Mouse (Mus musculus) adrenal gland, adult 18-20 months (tissue): ENCODE results near the gene P2ry1. TPM values are rescaled to one million over a fixed set of nuclear protein-coding genes. Genes with fewer than 3 reads are reported as not detected.

Source experiments
- DNase-seq, 2 experiments: peaks; one replicate each; pipeline ENCODE4 v3.0.0; 2021 to 2022; ENCODE audit warnings: low spot score in 2 of 2
- long read RNA-seq, 2 experiments: library from polyadenylated mRNA; stranded (forward); transcript quantifications; one replicate each; pipeline ENCODE4 v2.0.0; 2021
- total RNA-seq, 2 experiments: library from RNA; stranded (reverse); gene quantifications; 1 replicate in 1 of 2; 2 replicates in 1 of 2; pipeline ENCODE4 v1.2.3; 2021

P2ry1 gene
- total RNA-seq: 1 to 10 TPM; 2.0 to 3.9 TPM
- long read RNA-seq, experiment 1, partial matches to known transcripts: 0 of 6 reads
- long read RNA-seq, experiment 1, other reads (novel, unspliced or antisense): 0 of 6 reads
- long read RNA-seq, experiment 2, partial matches to known transcripts: 0 of 6 reads
- long read RNA-seq, experiment 2, other reads (novel, unspliced or antisense): 0 of 6 reads

GRCm38 (mm10) chr3:61002587-61003501 is at the start of gene P2ry1:
P2ry1 (plus strand) TSS chr3:61002795.
- DNase-seq: peak; percentile 59 to 64

GRCm38 (mm10) chr3:60953199-60953736 is 49.3 kb upstream of the P2ry1 start:
- DNase-seq: no peak

GRCm38 (mm10) chr3:60954073-60954472 is 48.5 kb upstream of the P2ry1 start:
- no peak for DNase-seq

GRCm38 (mm10) chr3:60958769-60959168 is 43.8 kb upstream of the P2ry1 start:
- no peak for DNase-seq

DNA sequence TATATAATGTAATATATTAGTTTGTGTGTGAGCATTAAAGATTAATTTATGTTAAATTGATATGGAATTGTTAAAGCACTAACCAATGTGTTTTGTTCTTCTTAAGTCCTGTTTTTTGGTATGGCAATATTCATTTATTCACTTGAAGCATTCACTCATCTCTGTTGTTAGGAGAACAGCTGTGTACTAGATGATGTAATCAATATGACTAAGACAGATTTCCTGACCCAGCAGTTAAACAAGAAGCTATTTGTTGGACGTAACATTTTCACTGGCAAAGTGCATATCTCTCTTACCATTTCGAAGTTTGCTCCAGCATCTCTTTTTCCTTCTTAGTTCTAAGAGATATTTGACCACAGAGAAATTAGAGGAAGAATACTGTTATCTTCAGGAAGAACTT is 37.5 kb upstream of the P2ry1 start:
- DNase-seq: no peak

GRCm38 (mm10) chr3:60974944-60975343 is 27.7 kb upstream of the P2ry1 start:
- no peak for DNase-seq

- DNase-seq: no peak
Observed at GRCm38 (mm10) chr3:60982109-60982508, 20.5 kb upstream of the P2ry1 start.

- DNase-seq: no peak
Observed at GRCm38 (mm10) chr3:60998064-60998463, 4.5 kb upstream of the P2ry1 start.

DNA sequence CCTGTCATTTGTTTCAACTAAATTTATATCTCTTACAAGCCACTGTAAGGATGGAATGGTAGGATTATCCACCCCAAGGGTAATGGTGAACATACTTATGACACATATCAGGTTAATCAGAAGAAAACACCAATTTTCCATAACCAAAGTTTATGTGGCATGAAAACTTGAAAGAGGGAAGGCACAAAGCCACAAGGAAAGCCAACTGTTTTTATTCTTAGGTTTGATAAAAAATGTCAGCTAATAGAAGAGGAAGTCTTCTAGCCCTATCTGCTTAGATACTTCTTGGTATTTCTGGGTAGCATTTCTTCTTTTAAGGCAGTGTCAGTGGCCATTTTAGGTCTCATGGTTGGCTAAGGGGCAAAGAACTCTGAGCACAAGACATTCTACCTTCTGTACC is 2.9 kb upstream of the P2ry1 start:
- DNase-seq: no peak

- no peak for DNase-seq
Observed at GRCm38 (mm10) chr3:61000747-61001146, 1.8 kb upstream of the P2ry1 start.

GRCm38 (mm10) chr3:61001852-61002586 is 576 bp upstream of the P2ry1 start:
- DNase-seq: peak in 1 of 2 experiments; percentile 20

DNA sequence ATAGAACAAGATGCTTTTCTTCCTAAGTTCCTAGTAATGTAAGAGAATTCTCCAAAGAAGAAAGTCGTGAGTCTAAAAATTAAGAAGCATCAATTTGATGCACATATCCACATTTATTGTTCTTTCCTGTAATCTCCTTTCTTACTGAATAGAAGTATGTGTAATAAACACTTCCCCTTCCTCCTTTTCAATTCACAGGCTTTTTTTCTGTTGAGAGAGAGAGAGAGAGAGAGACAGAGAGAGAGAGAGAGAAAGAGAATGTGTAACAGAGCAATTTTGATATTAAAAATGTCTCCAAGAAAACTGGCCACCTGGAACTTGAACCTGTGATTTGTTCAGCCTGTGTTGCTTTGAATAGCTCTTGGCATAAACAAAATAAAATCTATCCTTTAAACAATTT is 2.0 kb downstream of the P2ry1 start:
- DNase-seq: no peak

DNA sequence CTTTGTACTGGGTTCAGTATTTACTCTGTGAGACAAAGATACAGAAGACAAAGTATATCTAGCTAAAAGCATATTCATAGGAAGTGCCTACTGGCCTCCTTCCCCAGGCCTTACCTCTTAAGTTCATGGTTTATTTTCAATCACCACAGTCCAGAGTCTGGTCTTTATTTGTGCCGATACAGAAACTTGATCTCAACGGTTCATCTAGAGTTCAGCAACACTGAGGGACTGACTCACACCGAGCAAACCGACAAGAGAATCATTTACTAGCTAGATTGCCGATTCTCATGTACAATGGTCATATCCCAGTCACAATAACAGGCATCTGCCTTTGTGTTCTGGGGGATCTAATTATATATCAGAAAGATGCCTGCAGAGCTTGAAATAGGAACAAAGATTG is 9.1 kb downstream of the P2ry1 start:
- DNase-seq: no peak

GRCm38 (mm10) chr3:61012550-61012949 is 10.0 kb downstream of the P2ry1 start:
- no peak for DNase-seq

DNA sequence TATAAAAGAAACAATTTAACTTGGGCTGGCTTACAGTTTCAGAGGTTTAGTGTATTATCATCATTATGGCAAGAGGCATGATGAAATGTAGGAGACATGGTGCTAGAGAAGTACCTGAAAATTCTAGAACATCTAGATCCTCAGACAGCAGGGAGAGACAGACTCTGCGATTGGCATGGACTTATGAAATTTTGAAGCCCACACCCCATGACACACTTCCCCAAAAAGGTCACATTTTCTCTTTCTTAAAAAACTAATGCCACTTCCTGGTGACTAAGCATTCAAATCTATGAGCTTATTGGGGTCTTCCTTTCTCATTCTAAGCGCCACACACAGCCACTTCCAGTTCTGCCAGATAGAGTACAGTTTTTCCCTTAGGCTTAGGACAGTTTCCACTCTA is 14.1 kb downstream of the P2ry1 start:
- DNase-seq: no peak

DNA sequence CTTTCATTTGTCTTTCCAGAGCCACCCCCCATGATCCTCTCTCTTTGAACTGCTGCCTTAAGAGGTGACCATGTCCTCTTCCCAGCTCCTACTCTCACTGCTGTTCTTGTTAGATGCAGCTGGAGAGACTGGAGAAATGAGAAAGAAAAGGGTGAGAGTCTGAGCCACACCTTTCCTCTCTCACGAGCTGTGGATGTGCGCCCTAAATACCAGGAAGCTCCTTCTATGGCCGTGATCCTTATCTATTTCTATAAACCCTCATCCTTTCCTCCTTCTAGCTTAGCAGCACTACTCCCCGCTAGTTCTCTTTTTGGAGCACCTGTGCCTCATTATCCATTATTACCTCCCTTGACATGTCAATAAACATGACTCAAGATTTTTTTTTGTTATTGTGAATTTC is 29.5 kb downstream of the P2ry1 start:
- DNase-seq: no peak

DNA sequence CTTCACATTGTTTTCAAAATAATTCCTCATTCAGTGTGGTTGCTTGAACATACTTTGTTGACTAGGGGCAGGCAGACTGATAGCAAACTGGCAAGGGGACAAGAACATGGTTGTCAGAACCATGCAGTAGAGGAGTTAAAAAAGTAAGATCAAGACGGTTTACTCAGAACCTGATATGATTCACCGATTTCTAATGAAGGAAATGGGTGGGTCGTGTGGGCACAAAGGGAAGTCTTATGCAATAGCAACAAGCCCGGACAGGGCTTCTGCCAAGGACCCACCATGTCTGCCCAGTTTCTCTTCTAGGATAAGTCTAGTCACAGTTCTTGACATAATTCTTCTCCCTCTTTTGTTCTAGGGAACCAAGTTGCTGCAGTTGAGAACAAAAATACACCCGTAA is 33.0 kb downstream of the P2ry1 start:
- DNase-seq: no peak

- DNase-seq: no peak
Observed at GRCm38 (mm10) chr3:61039916-61040315, 37.3 kb downstream of the P2ry1 start.

GRCm38 (mm10) chr3:61049976-61050672 is 47.5 kb downstream of the P2ry1 start:
- no peak for DNase-seq
